Mouse (Mus musculus): ENCODE measurements around the gene Gm20425. TPM values are rescaled to one million over a fixed set of nuclear protein-coding genes. Genes with fewer than 3 reads are reported as not detected.

Gene Gm20425
- polyA plus RNA-seq, 1 experiment from 2014 or later = 0.45 TPM

- H3K4me3 ChIP-seq (ENCODE audit: low read length) = no peak overlapping the region
- H3K36me3 ChIP-seq (ENCODE audit: insufficient read depth, low read length) = no peaks in the 10 kb centered on the region
- H3K9me3 ChIP-seq (ENCODE audit: low read length) = no peaks in the 10 kb centered on the region
- H3K4me2 ChIP-seq (replicated peaks; ENCODE audit: low read depth, low read length) = no peak overlapping the region
- H3K4me1 ChIP-seq (ENCODE audit: insufficient read depth, low read length) = 0 out of 2 replicates have a peak, but pooled peaks cover 5% of the 10 kb centered on the region
- no peak overlapping the region for H3K9ac ChIP-seq (replicated peaks; ENCODE audit: low read length)
- H3K27ac ChIP-seq (ENCODE audit: low read length) = no peak overlapping the region
- 87% methylated on average over 15 of the region's 15 CpGs for WGBS
- H3K27me3 ChIP-seq (ENCODE audit: insufficient read depth, low read length) = no peaks in the 10 kb centered on the region
- ATAC-seq (ENCODE audit: low FRiP score, low TSS enrichment) = no peak
Observed at GRCm38 (mm10) chr9:103226806-103227205, 3.3 kb downstream of the Gm20425 start.

- H3K4me2 ChIP-seq (replicated peaks; ENCODE audit: low read depth, low read length) = no peak overlapping the region
- 72% methylated on average over 3 of the region's 3 CpGs for WGBS
- H3K4me3 ChIP-seq (ENCODE audit: low read length) = no peak overlapping the region
- no peak overlapping the region for H3K27ac ChIP-seq (ENCODE audit: low read length)
- H3K9me3 ChIP-seq (ENCODE audit: low read length) = no peaks in the 10 kb centered on the region
- H3K36me3 ChIP-seq (ENCODE audit: insufficient read depth, low read length) = no peaks in the 10 kb centered on the region
- no peaks in the 10 kb centered on the region for H3K27me3 ChIP-seq (ENCODE audit: insufficient read depth, low read length)
- no peak overlapping the region for H3K9ac ChIP-seq (replicated peaks; ENCODE audit: low read length)
- 0 out of 2 replicates have a peak, but pooled peaks cover 3% of the 10 kb centered on the region for H3K4me1 ChIP-seq (ENCODE audit: insufficient read depth, low read length)
- ATAC-seq (ENCODE audit: low FRiP score, low TSS enrichment) = no peak
Observed at GRCm38 (mm10) chr9:103225464-103225863, 4.6 kb downstream of the Gm20425 start.

- Histone ChIP-seq H3K4me1 (ENCODE audit: insufficient read depth, low read length) (no peaks in the 10 kb centered on the region), H3K4me2 (replicated peaks; ENCODE audit: low read depth, low read length) (no peak overlapping the region), H3K27ac (ENCODE audit: low read length) (no peak overlapping the region), H3K36me3 (ENCODE audit: insufficient read depth, low read length) (no peaks in the 10 kb centered on the region), H3K27me3 (ENCODE audit: insufficient read depth, low read length) (no peaks in the 10 kb centered on the region), H3K4me3 (ENCODE audit: low read length) (no peak overlapping the region), H3K9ac (replicated peaks; ENCODE audit: low read length) (no peak overlapping the region), H3K9me3 (ENCODE audit: low read length) (no peaks in the 10 kb centered on the region)
- no peak for ATAC-seq (ENCODE audit: low FRiP score, low TSS enrichment)
- WGBS = 89% methylated on average over 7 of the region's 7 CpGs
Observed at GRCm38 (mm10) chr9:103224721-103225120, 5.4 kb downstream of the Gm20425 start.

- 54% methylated on average over 6 of the region's 6 CpGs for WGBS
- H3K9me3 ChIP-seq (ENCODE audit: low read length) = no peaks in the 10 kb centered on the region
- no peaks in the 10 kb centered on the region for H3K4me1 ChIP-seq (ENCODE audit: insufficient read depth, low read length)
- no peak for ATAC-seq (ENCODE audit: low FRiP score, low TSS enrichment)
- H3K4me3 ChIP-seq (ENCODE audit: low read length) = no peak overlapping the region
- no peaks in the 10 kb centered on the region for H3K27me3 ChIP-seq (ENCODE audit: insufficient read depth, low read length)
- no peaks in the 10 kb centered on the region for H3K36me3 ChIP-seq (ENCODE audit: insufficient read depth, low read length)
- H3K9ac ChIP-seq (replicated peaks; ENCODE audit: low read length) = no peak overlapping the region
- H3K4me2 ChIP-seq (replicated peaks; ENCODE audit: low read depth, low read length) = no peak overlapping the region
- no peak overlapping the region for H3K27ac ChIP-seq (ENCODE audit: low read length)
Observed at GRCm38 (mm10) chr9:103214281-103214680, 15.8 kb downstream of the Gm20425 start.

- Histone ChIP-seq H3K9ac (replicated peaks; ENCODE audit: low read length) (no peak overlapping the region), H3K27me3 (ENCODE audit: insufficient read depth, low read length) (no peaks in the 10 kb centered on the region), H3K4me2 (replicated peaks; ENCODE audit: low read depth, low read length) (no peak overlapping the region), H3K4me1 (ENCODE audit: insufficient read depth, low read length) (no peaks in the 10 kb centered on the region), H3K27ac (ENCODE audit: low read length) (no peak overlapping the region), H3K36me3 (ENCODE audit: insufficient read depth, low read length) (no peaks in the 10 kb centered on the region), H3K4me3 (ENCODE audit: low read length) (no peak overlapping the region), H3K9me3 (ENCODE audit: low read length) (no peaks in the 10 kb centered on the region)
- no peak for ATAC-seq (ENCODE audit: low FRiP score, low TSS enrichment)
- 75% methylated on average over 2 of the region's 2 CpGs for WGBS
Observed at GRCm38 (mm10) chr9:103213631-103214030, 16.5 kb downstream of the Gm20425 start.

- no peaks in the 10 kb centered on the region for H3K36me3 ChIP-seq (ENCODE audit: insufficient read depth, low read length)
- WGBS = 61% methylated on average over 28 of the region's 28 CpGs
- no peak overlapping the region for H3K27ac ChIP-seq (ENCODE audit: low read length)
- no peaks in the 10 kb centered on the region for H3K9me3 ChIP-seq (ENCODE audit: low read length)
- ATAC-seq (ENCODE audit: low FRiP score, low TSS enrichment) = no peak
- H3K4me2 ChIP-seq (replicated peaks; ENCODE audit: low read depth, low read length) = peak overlapping the region; percentile 53
- no peak overlapping the region for H3K9ac ChIP-seq (replicated peaks; ENCODE audit: low read length)
- H3K4me3 ChIP-seq (ENCODE audit: low read length) = peak overlapping the region; percentile 37
- H3K27me3 ChIP-seq (ENCODE audit: insufficient read depth, low read length) = no peaks in the 10 kb centered on the region
- H3K4me1 ChIP-seq (ENCODE audit: insufficient read depth, low read length) = no peaks in the 10 kb centered on the region
Observed at GRCm38 (mm10) chr9:103212654-103213420, 17.3 kb downstream of the Gm20425 start.

GRCm38 (mm10) chr9:103208802-103209423 lies 21.2 kb downstream of the Gm20425 start:
- H3K4me2 ChIP-seq (replicated peaks; ENCODE audit: low read depth, low read length) = no peak overlapping the region
- H3K4me3 ChIP-seq (ENCODE audit: low read length) = no peak overlapping the region
- H3K27ac ChIP-seq (ENCODE audit: low read length) = no peak overlapping the region
- no peak for ATAC-seq (ENCODE audit: low FRiP score, low TSS enrichment)
- WGBS = 63% methylated on average over 6 of the region's 6 CpGs
- H3K4me1 ChIP-seq (ENCODE audit: insufficient read depth, low read length) = no peaks in the 10 kb centered on the region
- no peak overlapping the region for H3K9ac ChIP-seq (replicated peaks; ENCODE audit: low read length)
- H3K9me3 ChIP-seq (ENCODE audit: low read length) = no peaks in the 10 kb centered on the region
- H3K36me3 ChIP-seq (ENCODE audit: insufficient read depth, low read length) = no peaks in the 10 kb centered on the region
- H3K27me3 ChIP-seq (ENCODE audit: insufficient read depth, low read length) = no peaks in the 10 kb centered on the region

GRCm38 (mm10) chr9:103207846-103208245 lies 22.3 kb downstream of the Gm20425 start:
- Histone ChIP-seq H3K27me3 (ENCODE audit: insufficient read depth, low read length) (no peaks in the 10 kb centered on the region), H3K36me3 (ENCODE audit: insufficient read depth, low read length) (no peaks in the 10 kb centered on the region), H3K9me3 (ENCODE audit: low read length) (no peaks in the 10 kb centered on the region), H3K4me2 (replicated peaks; ENCODE audit: low read depth, low read length) (peak overlapping the region; percentile 53), H3K27ac (ENCODE audit: low read length) (no peak overlapping the region), H3K4me3 (ENCODE audit: low read length) (peak overlapping the region; percentile 29), H3K9ac (replicated peaks; ENCODE audit: low read length) (no peak overlapping the region), H3K4me1 (ENCODE audit: insufficient read depth, low read length) (no peaks in the 10 kb centered on the region)
- ATAC-seq (ENCODE audit: low FRiP score, low TSS enrichment) = peak; percentile 88
- WGBS = 8% methylated on average over 16 of the region's 16 CpGs

GRCm38 (mm10) chr9:103205786-103206185 lies 24.3 kb downstream of the Gm20425 start:
- H3K9me3 ChIP-seq (ENCODE audit: low read length) = no peaks in the 10 kb centered on the region
- peaks cover 4% of the 10 kb centered on the region for H3K4me1 ChIP-seq (ENCODE audit: insufficient read depth, low read length)
- H3K9ac ChIP-seq (replicated peaks; ENCODE audit: low read length) = no peak overlapping the region
- H3K4me3 ChIP-seq (ENCODE audit: low read length) = no peak overlapping the region
- H3K27me3 ChIP-seq (ENCODE audit: insufficient read depth, low read length) = no peaks in the 10 kb centered on the region
- ATAC-seq (ENCODE audit: low FRiP score, low TSS enrichment) = no peak
- H3K4me2 ChIP-seq (replicated peaks; ENCODE audit: low read depth, low read length) = no peak overlapping the region
- no peaks in the 10 kb centered on the region for H3K36me3 ChIP-seq (ENCODE audit: insufficient read depth, low read length)
- WGBS = 89% methylated on average over 5 of the region's 5 CpGs
- no peak overlapping the region for H3K27ac ChIP-seq (ENCODE audit: low read length)

Measured in kidney, embryonic 16.5 days (tissue).